ENCODE assay signal across 22 mouse cellular contexts in the genomic region with DNA sequence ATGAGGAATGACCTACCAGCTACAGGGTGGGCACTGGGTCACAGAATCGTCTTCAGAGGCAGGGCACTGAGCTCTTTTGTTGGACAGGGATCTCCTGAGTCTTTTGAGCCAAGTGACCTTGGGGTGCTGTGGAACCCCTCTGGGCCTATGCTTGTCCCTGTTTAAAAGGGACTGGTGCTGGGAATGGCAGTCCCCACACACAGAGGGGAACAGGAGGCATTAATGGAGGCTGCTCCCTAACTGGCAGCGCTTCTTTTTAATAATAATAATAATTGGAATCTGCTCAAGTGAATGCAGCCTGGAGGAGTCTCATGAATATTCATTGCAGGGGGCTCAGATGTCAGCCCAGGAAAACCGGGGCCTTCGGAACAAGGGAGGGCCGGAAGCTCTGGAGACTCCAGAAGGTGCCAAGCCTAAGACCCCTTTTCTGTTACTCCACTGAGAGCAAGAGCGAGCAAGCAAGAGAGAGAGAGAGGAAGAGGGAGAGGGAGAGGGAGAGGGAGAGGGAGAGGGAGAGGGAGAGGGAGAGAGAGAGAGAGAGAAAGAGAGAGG.
DNase-seq lines count a peak whose midpoint lies in the region; ATAC-seq lines count a peak whose summit lies in the region.
"Had no signal": no experiment of that assay in that cellular context is flagged by ENCODE, and none has a peak within 500 bp of the region (broad histone marks: within the 10 kb centered on the region; RNA-seq: fewer than 3 reads in every experiment).

No protein-coding gene starts in this region.

- no peak overlapping the region for H3K4me3 ChIP-seq in neural tube, embryonic 13.5 days
- H3K4me3 ChIP-seq in hindbrain, embryonic 12.5 days: no peak overlapping the region
- no peak overlapping the region for H3K4me3 ChIP-seq in midbrain, embryonic 12.5 days
- H3K4me3 ChIP-seq in kidney, embryonic 16.5 days (ENCODE audit: low read length): no peak overlapping the region
- H3K4me3 ChIP-seq: left cerebral cortex, adult 2 months; liver, embryonic 12.5 days; lung, embryonic 15.5 days had no signal

- peak overlapping the region; percentile 81 for H3K27ac ChIP-seq in neural tube, embryonic 13.5 days (replicated peaks)
- H3K27ac ChIP-seq in hindbrain, embryonic 12.5 days: peak overlapping the region; percentile 69
- H3K27ac ChIP-seq in midbrain, embryonic 12.5 days (replicated peaks): peak overlapping the region; percentile 79
- no peak overlapping the region for H3K27ac ChIP-seq in kidney, embryonic 16.5 days (ENCODE audit: low read length)
- H3K27ac ChIP-seq: kidney, postnatal 0 days; left cerebral cortex, adult 2 months; liver, embryonic 12.5 days; lung, embryonic 15.5 days; macrophage had no signal

- ATAC-seq in neural tube, embryonic 13.5 days (ENCODE audit: low read depth): peak; percentile 24; the same call in 1 of the 2 replicates
- ATAC-seq in hindbrain, embryonic 12.5 days (ENCODE audit: low FRiP score): peak; percentile 79
- ATAC-seq in midbrain, embryonic 12.5 days (ENCODE audit: low FRiP score, low read depth): peak; percentile 50; the same call in 1 of the 2 replicates
- ATAC-seq in kidney, embryonic 16.5 days (ENCODE audit: low FRiP score, low TSS enrichment): no peak
- ATAC-seq: activated CD4-positive, CD25-positive, alpha-beta regulatory T cell, adult 4 months; intestine, postnatal 0 days; liver, embryonic 12.5 days had no signal

- H3K27me3 ChIP-seq in neural tube, embryonic 13.5 days: no peaks in the 10 kb centered on the region
- H3K27me3 ChIP-seq in hindbrain, embryonic 12.5 days: no peaks in the 10 kb centered on the region
- no peaks in the 10 kb centered on the region for H3K27me3 ChIP-seq in midbrain, embryonic 12.5 days
- H3K27me3 ChIP-seq in kidney, embryonic 16.5 days (ENCODE audit: insufficient read depth, low read length): no peaks in the 10 kb centered on the region
- H3K27me3 ChIP-seq: liver, embryonic 12.5 days; lung, embryonic 15.5 days had no signal

- WGBS in neural tube, embryonic 13.5 days: 14% methylated on average over 5 of the region's 6 CpGs
- WGBS in hindbrain, embryonic 12.5 days: 11% methylated on average over 5 of the region's 6 CpGs
- 8% methylated on average over 5 of the region's 6 CpGs for WGBS in midbrain, embryonic 12.5 days
- 33% methylated on average over 6 of the region's 6 CpGs for WGBS in kidney, embryonic 16.5 days

- no peak for DNase-seq in neural tube, embryonic 10.5 days (ENCODE audit: extremely low spot score, low spot score)
- no peak for DNase-seq in heart, postnatal 36 days
- DNase-seq in frontal cortex, postnatal 36 days (ENCODE audit: low spot score in 2 of 2): no peak
- DNase-seq: adrenal gland, postnatal 14 days; B cell, adult 2 months; cerebellum, adult 9-11 months; embryo, embryonic 11 days; gastrocnemius, postnatal 36 days; retina, postnatal 1 day; thymus, postnatal 25 days had no signal

- no peaks in the 10 kb centered on the region for H3K36me3 ChIP-seq in neural tube, embryonic 13.5 days
- H3K36me3 ChIP-seq in hindbrain, embryonic 12.5 days: no peaks in the 10 kb centered on the region
- H3K36me3 ChIP-seq in midbrain, embryonic 12.5 days: no peaks in the 10 kb centered on the region
- no peaks in the 10 kb centered on the region for H3K36me3 ChIP-seq in kidney, embryonic 16.5 days (ENCODE audit: insufficient read depth, low read length)
- H3K36me3 ChIP-seq: liver, embryonic 12.5 days; lung, embryonic 15.5 days had no signal

- H3K9me3 ChIP-seq in neural tube, embryonic 13.5 days: no peaks in the 10 kb centered on the region
- H3K9me3 ChIP-seq in hindbrain, embryonic 12.5 days (replicated peaks): no peaks in the 10 kb centered on the region
- H3K9me3 ChIP-seq in midbrain, embryonic 12.5 days: no peaks in the 10 kb centered on the region
- H3K9me3 ChIP-seq in kidney, embryonic 16.5 days (ENCODE audit: low read length): no peaks in the 10 kb centered on the region
- H3K9me3 ChIP-seq: liver, embryonic 12.5 days; lung, embryonic 15.5 days had no signal

- H3K4me1 ChIP-seq in neural tube, embryonic 13.5 days (replicated peaks): peaks cover 33% of the 10 kb centered on the region
- H3K4me1 ChIP-seq in hindbrain, embryonic 12.5 days: peaks cover 20% of the 10 kb centered on the region
- H3K4me1 ChIP-seq in midbrain, embryonic 12.5 days: peaks cover 33% of the 10 kb centered on the region
- no peaks in the 10 kb centered on the region for H3K4me1 ChIP-seq in kidney, embryonic 16.5 days (ENCODE audit: insufficient read depth, low read length)
- H3K4me1 ChIP-seq: liver, embryonic 12.5 days had no signal

- H3K4me2 ChIP-seq in neural tube, embryonic 13.5 days: no peak overlapping the region
- H3K4me2 ChIP-seq in hindbrain, embryonic 12.5 days (replicated peaks): no peak overlapping the region
- H3K4me2 ChIP-seq in midbrain, embryonic 12.5 days (replicated peaks): no peak overlapping the region
- no peak overlapping the region for H3K4me2 ChIP-seq in kidney, embryonic 16.5 days (replicated peaks; ENCODE audit: low read depth, low read length)
- H3K4me2 ChIP-seq: heart, embryonic 11.5 days; liver, embryonic 12.5 days; lung, embryonic 15.5 days had no signal

- intact Hi-C loops in heart, postnatal 36 days (cut with DNase I): no loop called here

- H3K9ac ChIP-seq in neural tube, embryonic 13.5 days: no peak overlapping the region
- no peak overlapping the region for H3K9ac ChIP-seq in hindbrain, embryonic 12.5 days
- H3K9ac ChIP-seq in midbrain, embryonic 12.5 days (replicated peaks): no peak overlapping the region
- H3K9ac ChIP-seq in kidney, embryonic 16.5 days (replicated peaks; ENCODE audit: low read length): no peak overlapping the region
- H3K9ac ChIP-seq: liver, embryonic 12.5 days; lung, embryonic 15.5 days had no signal
